Mouse (Mus musculus): ENCODE measurements around the gene Fgr.

GRCm38 (mm10) chr4:133018263-133018798 lies 44.4 kb downstream of the Fgr start:
- TF ChIP-seq POLR2A (IDR thresholded peaks at IDR 0.05; ENCODE audit: insufficient read depth, low read depth, low read length) (no peak), CTCF (IDR thresholded peaks at IDR 0.05; ENCODE audit: insufficient read depth, low read depth, low read length) (no peak)

Measured in olfactory bulb, adult 2 months (tissue).